ENCODE assay signal across 9 mouse cellular contexts in genomic region chr11:97742591-97742990, GRCm38 (mm10). TPM values are rescaled to one million over a fixed set of nuclear protein-coding genes. Genes with fewer than 3 reads are reported as not detected.
DNase-seq lines count a peak whose midpoint lies in the region; ATAC-seq and TF ChIP-seq lines count a peak whose summit lies in the region.
"Had no signal": no experiment of that assay in that cellular context is flagged by ENCODE, and none has a peak within 500 bp of the region (broad histone marks: within the 10 kb centered on the region; RNA-seq: fewer than 3 reads in every experiment).

No protein-coding gene starts in this region.

- no peak overlapping the region for H3K27ac ChIP-seq in lung, embryonic 14.5 days (ENCODE audit: low read depth)
- H3K27ac ChIP-seq in embryonic facial prominence, embryonic 12.5 days: 0 out of 2 replicates have a peak overlapping the region, but pooled peaks have one; percentile 30
- H3K27ac ChIP-seq in intestine, embryonic 14.5 days (ENCODE audit: low read depth): no peak overlapping the region
- no peak overlapping the region for H3K27ac ChIP-seq in neural tube, embryonic 13.5 days (replicated peaks)

- H3K9me3 ChIP-seq in lung, embryonic 14.5 days (ENCODE audit: low read depth, low read length): no peaks in the 10 kb centered on the region
- H3K9me3 ChIP-seq in embryonic facial prominence, embryonic 12.5 days: no peaks in the 10 kb centered on the region
- no peaks in the 10 kb centered on the region for H3K9me3 ChIP-seq in intestine, embryonic 14.5 days (ENCODE audit: control insufficient read depth, low read length)
- H3K9me3 ChIP-seq in neural tube, embryonic 13.5 days: no peaks in the 10 kb centered on the region

- peak overlapping the region; percentile 8 for H3K9ac ChIP-seq in lung, embryonic 14.5 days
- H3K9ac ChIP-seq in embryonic facial prominence, embryonic 12.5 days: no peak overlapping the region
- no peak overlapping the region for H3K9ac ChIP-seq in intestine, embryonic 14.5 days (ENCODE audit: low read length)
- H3K9ac ChIP-seq in neural tube, embryonic 13.5 days: peak overlapping the region; percentile 83

- TF ChIP-seq CTCF in lung, embryonic 14.5 days (IDR thresholded peaks at IDR 0.05; ENCODE audit: low read depth): no peak

- H3K4me1 ChIP-seq in lung, embryonic 14.5 days (ENCODE audit: insufficient read depth): peaks cover 10% of the 10 kb centered on the region; the same call in 1 of the 2 replicates
- H3K4me1 ChIP-seq in embryonic facial prominence, embryonic 12.5 days: peaks cover 19% of the 10 kb centered on the region; the same call in 1 of the 2 replicates
- peaks cover 18% of the 10 kb centered on the region for H3K4me1 ChIP-seq in intestine, embryonic 14.5 days (replicated peaks; ENCODE audit: control insufficient read depth, insufficient read depth, low read length)
- H3K4me1 ChIP-seq in neural tube, embryonic 13.5 days (replicated peaks): peaks cover 34% of the 10 kb centered on the region

- H3K4me2 ChIP-seq in lung, embryonic 14.5 days: peak overlapping the region; percentile 87
- peak overlapping the region; percentile 81 for H3K4me2 ChIP-seq in embryonic facial prominence, embryonic 12.5 days (replicated peaks)
- peak overlapping the region; percentile 88 for H3K4me2 ChIP-seq in intestine, embryonic 14.5 days (ENCODE audit: low read length)
- H3K4me2 ChIP-seq in neural tube, embryonic 13.5 days: peak overlapping the region; percentile 89

- no peak for ATAC-seq in lung, embryonic 14.5 days (ENCODE audit: insufficient read depth)
- no peak for ATAC-seq in embryonic facial prominence, embryonic 12.5 days (ENCODE audit: insufficient number of reproducible peaks, insufficient read depth, low FRiP score, low TSS enrichment)
- ATAC-seq in intestine, embryonic 14.5 days (replicated peaks; ENCODE audit: low FRiP score, low TSS enrichment, low read depth): no peak
- ATAC-seq in neural tube, embryonic 13.5 days (ENCODE audit: low read depth): no peak

- H3K36me3 ChIP-seq in lung, embryonic 14.5 days (ENCODE audit: insufficient read depth): peaks cover 21% of the 10 kb centered on the region
- peaks cover 15% of the 10 kb centered on the region for H3K36me3 ChIP-seq in embryonic facial prominence, embryonic 12.5 days
- H3K36me3 ChIP-seq in intestine, embryonic 14.5 days (ENCODE audit: control insufficient read depth, insufficient read depth, low read length): peaks cover 15% of the 10 kb centered on the region
- peaks cover 17% of the 10 kb centered on the region for H3K36me3 ChIP-seq in neural tube, embryonic 13.5 days

- no peaks in the 10 kb centered on the region for H3K27me3 ChIP-seq in lung, embryonic 14.5 days (ENCODE audit: insufficient read depth, low read length)
- H3K27me3 ChIP-seq in embryonic facial prominence, embryonic 12.5 days: no peaks in the 10 kb centered on the region
- no peaks in the 10 kb centered on the region for H3K27me3 ChIP-seq in intestine, embryonic 14.5 days (replicated peaks; ENCODE audit: control insufficient read depth, insufficient read depth, low read length)
- H3K27me3 ChIP-seq in neural tube, embryonic 13.5 days: no peaks in the 10 kb centered on the region

- intact Hi-C loops in left cerebral cortex, postnatal 36 days (cut with DNase I): loop anchor here (5.0 kb wide), 1 partner anchor 40 kb away; the partner anchor contains the start of genes Pcgf2 and Psmb3

- 0 out of 2 replicates have a peak overlapping the region, but pooled peaks have one; percentile 81 for H3K4me3 ChIP-seq in lung, embryonic 14.5 days (ENCODE audit: low read depth, low read length)
- peak overlapping the region; percentile 14 for H3K4me3 ChIP-seq in embryonic facial prominence, embryonic 12.5 days
- no peak overlapping the region for H3K4me3 ChIP-seq in intestine, embryonic 14.5 days (ENCODE audit: low read depth, low read length)
- peak overlapping the region; percentile 80 for H3K4me3 ChIP-seq in neural tube, embryonic 13.5 days

- DNase-seq in lung, embryonic 14.5 days: no peak
- DNase-seq in lung, postnatal 4 days: no peak
- no peak for DNase-seq in intestine, embryonic 14.5 days (ENCODE audit: low spot score)
- no peak for DNase-seq in right cerebral cortex, adult 18-20 months
- no peak for DNase-seq in left cerebral cortex, postnatal 36 days (ENCODE audit: low spot score in 2 of 2)
- DNase-seq in thymus, postnatal 4 days: no peak
- DNase-seq: embryo, embryonic 11 days had no signal

- WGBS in lung, embryonic 14.5 days: 79% methylated on average over 9 of the region's 9 CpGs
- WGBS in embryonic facial prominence, embryonic 12.5 days: 76% methylated on average over 9 of the region's 9 CpGs
- WGBS in intestine, embryonic 14.5 days: 87% methylated on average over 9 of the region's 9 CpGs
- 86% methylated on average over 9 of the region's 9 CpGs for WGBS in neural tube, embryonic 13.5 days

RNA-seq across cellular contexts. Expression of gene Pip4k2b, which starts 1.9 kb away (rescaled TPM):
- 1.3 and 2.3 TPM in 2 replicates for polyA plus RNA-seq in lung, embryonic 14.5 days (2014; fragmentation: Nextera tagmentation; extraction: Ambion mirVana)
- polyA plus RNA-seq in embryonic facial prominence, embryonic 12.5 days (2016; fragmentation: Nextera tagmentation; extraction: Ambion mirVana): 2.6 and 3.0 TPM in 2 replicates
- 1.7 and 1.9 TPM in 2 replicates for polyA plus RNA-seq in intestine, embryonic 14.5 days (2014; fragmentation: Nextera tagmentation; extraction: Ambion mirVana)
- 3.7 and 4.4 TPM in 2 replicates for polyA plus RNA-seq in neural tube, embryonic 13.5 days (2015; fragmentation: Nextera tagmentation; extraction: Ambion mirVana)
- total RNA-seq in left cerebral cortex, postnatal 36 days (2021): 100 to 1,000 TPM; 113 to 114 TPM

RNA-seq across cellular contexts. Expression of gene Cwc25, which starts 23.8 kb away (rescaled TPM):
- polyA plus RNA-seq in lung, embryonic 14.5 days (2014; fragmentation: Nextera tagmentation; extraction: Ambion mirVana): 13.3 and 14.2 TPM in 2 replicates
- 23.1 and 24.8 TPM in 2 replicates for polyA plus RNA-seq in embryonic facial prominence, embryonic 12.5 days (2016; fragmentation: Nextera tagmentation; extraction: Ambion mirVana)
- 10.5 and 11.8 TPM in 2 replicates for polyA plus RNA-seq in intestine, embryonic 14.5 days (2014; fragmentation: Nextera tagmentation; extraction: Ambion mirVana)
- 18.8 and 19.1 TPM in 2 replicates for polyA plus RNA-seq in neural tube, embryonic 13.5 days (2015; fragmentation: Nextera tagmentation; extraction: Ambion mirVana)
- total RNA-seq in left cerebral cortex, postnatal 36 days (2021): 10 to 100 TPM; 20.2 to 20.7 TPM

RNA-seq across cellular contexts. Expression of gene 1700001P01Rik, which starts 33.1 kb away (rescaled TPM):
- 0.32 TPM in 1 of 2 replicates, not detected in the other for polyA plus RNA-seq in lung, embryonic 14.5 days (2014; fragmentation: Nextera tagmentation; extraction: Ambion mirVana)
- polyA plus RNA-seq in embryonic facial prominence, embryonic 12.5 days (2016; fragmentation: Nextera tagmentation; extraction: Ambion mirVana): 0.39 TPM in 1 of 2 replicates, not detected in the other
- polyA plus RNA-seq in intestine, embryonic 14.5 days (2014; fragmentation: Nextera tagmentation; extraction: Ambion mirVana): 0.31 TPM in 2 replicates
- polyA plus RNA-seq in neural tube, embryonic 13.5 days (2015; fragmentation: Nextera tagmentation; extraction: Ambion mirVana): 0.67 TPM in 1 of 2 replicates, not detected in the other
- total RNA-seq in left cerebral cortex, postnatal 36 days (2021): 1 to 10 TPM in 1 of 2 experiments, not detected in 1; 1.1 TPM

RNA-seq across cellular contexts. Expression of gene Psmb3, which starts 39.4 kb away (rescaled TPM):
- polyA plus RNA-seq in lung, embryonic 14.5 days (2014; fragmentation: Nextera tagmentation; extraction: Ambion mirVana): 496 and 514 TPM in 2 replicates
- 447 and 479 TPM in 2 replicates for polyA plus RNA-seq in embryonic facial prominence, embryonic 12.5 days (2016; fragmentation: Nextera tagmentation; extraction: Ambion mirVana)
- 473 and 491 TPM in 2 replicates for polyA plus RNA-seq in intestine, embryonic 14.5 days (2014; fragmentation: Nextera tagmentation; extraction: Ambion mirVana)
- 444 and 473 TPM in 2 replicates for polyA plus RNA-seq in neural tube, embryonic 13.5 days (2015; fragmentation: Nextera tagmentation; extraction: Ambion mirVana)
- 100 to 1,000 TPM; 116 to 125 TPM for total RNA-seq in left cerebral cortex, postnatal 36 days (2021)

RNA-seq across cellular contexts. Expression of gene Rpl23, which starts 39.6 kb away (rescaled TPM):
- 663 and 721 TPM in 2 replicates for polyA plus RNA-seq in lung, embryonic 14.5 days (2014; fragmentation: Nextera tagmentation; extraction: Ambion mirVana)
- 474 and 481 TPM in 2 replicates for polyA plus RNA-seq in embryonic facial prominence, embryonic 12.5 days (2016; fragmentation: Nextera tagmentation; extraction: Ambion mirVana)
- polyA plus RNA-seq in intestine, embryonic 14.5 days (2014; fragmentation: Nextera tagmentation; extraction: Ambion mirVana): 752 and 786 TPM in 2 replicates
- 351 and 415 TPM in 2 replicates for polyA plus RNA-seq in neural tube, embryonic 13.5 days (2015; fragmentation: Nextera tagmentation; extraction: Ambion mirVana)
- total RNA-seq in left cerebral cortex, postnatal 36 days (2021): 100 to 1,000 TPM; 330 to 339 TPM

Comparison
In these comparisons a context has a peak if more than half of its experiments do, and no peak if none do; other contexts are left out.
1. H3K9ac ChIP-seq: peak in lung, embryonic 14.5 days (single experiment) and neural tube, embryonic 13.5 days (single experiment); none in embryonic facial prominence, embryonic 12.5 days (single experiment) and intestine, embryonic 14.5 days (single experiment).
2. Peak in every context shown above with its lines, with median percentiles within 50 percentile points of each other: H3K4me2 ChIP-seq.